Mouse (Mus musculus) heart, adult 2 months (tissue): ENCODE data around the gene Arl4a. TPM values are rescaled to one million over a fixed set of nuclear protein-coding genes. Genes with fewer than 3 reads are reported as not detected.

Experiments
- DNase-seq, 2 experiments: peaks; one replicate each; pipeline ENCODE4 v3.0.0; 2021
- H3K27ac ChIP-seq: fragments of 200-600 bp; 2 replicates; pipeline ENCODE4 v1.8.1; 2022
- H3K27me3 ChIP-seq: fragments of 200-500 bp; 2 replicates; pipeline ENCODE4 v1.6.1; 2012; ENCODE audit warnings: mild to moderate bottlenecking, low read length, inconsistent platforms, mixed read lengths; ENCODE audit not compliant: control insufficient read depth, insufficient read depth
- H3K36me3 ChIP-seq: fragments of 200-500 bp; 2 replicates; pipeline ENCODE4 v1.6.1; 2012; ENCODE audit warnings: low read length, inconsistent platforms; ENCODE audit not compliant: control insufficient read depth, insufficient read depth
- H3K4me1 ChIP-seq: fragments of 200-500 bp; 2 replicates; pipeline ENCODE4 v1.6.1; 2011; ENCODE audit warnings: low read length; ENCODE audit not compliant: control insufficient read depth, insufficient read depth
- H3K4me3 ChIP-seq: fragments of 200-600 bp; 2 replicates; pipeline ENCODE4 v1.8.1; 2022
- H3K79me2 ChIP-seq: fragments of 200-500 bp; replicated peaks from 2 replicates; pipeline ENCODE4 v1.6.1; 2012; ENCODE audit warnings: mild to moderate bottlenecking, inconsistent platforms, low read length, moderate library complexity, mixed read lengths; ENCODE audit not compliant: control insufficient read depth, insufficient read depth
- H3K9ac ChIP-seq: fragments of 200-500 bp; 2 replicates; pipeline ENCODE4 v1.6.1; 2012; ENCODE audit warnings: low read depth, mild to moderate bottlenecking, control low read depth, inconsistent platforms, low read length, mixed read lengths
- CTCF ChIP-seq: fragments of 200-600 bp; IDR thresholded peaks from 2 replicates; pipeline ENCODE4 v1.8.1; 2022; ENCODE audit warnings: antibody characterized with exemption, mild to moderate bottlenecking, moderate library complexity
- EP300 ChIP-seq: fragments of 200-500 bp; IDR thresholded peaks from 2 replicates; pipeline ENCODE4 v1.6.1; 2011; ENCODE audit warnings: low read depth, low read length, control low read depth; ENCODE audit not compliant: insufficient read depth
- POLR2A ChIP-seq: fragments of 200-500 bp; IDR thresholded peaks from 2 replicates; pipeline ENCODE4 v1.6.1; 2011; ENCODE audit warnings: mild to moderate bottlenecking, low read depth, low read length, control low read depth; ENCODE audit not compliant: insufficient read depth
- WGBS: fragments of 180-500 bp; shearing (Covaris S2); methylation state at CpG from one replicate; pipeline ENCODE4 v1.1.7; 2018; 5-methylcytosine and 5-hydroxymethylcytosine counted together
- intact Hi-C: fragments of 180-260 bp; cut with DNase I; formaldehyde crosslinking; loops from one replicate; pipeline ENCODE4 v1.15.1; 2025
- polyA plus RNA-seq: library from polyadenylated mRNA; depleted of rRNA; stranded (reverse); fragments of >200 nt; gene quantifications from 2 replicates; pipeline ENCODE4 v1.2.3, GENCODE M21; 2012
- total RNA-seq, 2 experiments: library from RNA; stranded (reverse); gene quantifications; 2 replicates each; pipeline ENCODE4 v1.2.3; 2021

Gene Arl4a
- total and polyA plus RNA-seq, 3 experiments = 8.6 to 25.9 (median 23.8) TPM

- 72% methylated on average over 6 of the region's 6 CpGs for WGBS
- Histone ChIP-seq H3K9ac (no peak overlapping the region), H3K4me3 (no peak overlapping the region), H3K4me1 (no peaks in the 10 kb centered on the region), H3K27ac (no peak overlapping the region), H3K27me3 (no peaks in the 10 kb centered on the region), H3K36me3 (no peaks in the 10 kb centered on the region), H3K79me2 (no peaks in the 10 kb centered on the region)
- no peak for DNase-seq
- TF ChIP-seq POLR2A (no peak), EP300 (no peak), CTCF (no peak)
- intact Hi-C loops = no loop called here
These were observed 45.0 kb downstream of the Arl4a start for GRCm38 (mm10) chr12:39992767-39993302.

GRCm38 (mm10) chr12:39990830-39991780, 46.7 kb downstream of the Arl4a start:
- H3K9ac ChIP-seq = no peak overlapping the region
- 53% methylated on average over 4 of the region's 4 CpGs for WGBS
- no peaks in the 10 kb centered on the region for H3K4me1 ChIP-seq
- intact Hi-C loops = no loop called here
- no peak overlapping the region for H3K27ac ChIP-seq
- H3K27me3 ChIP-seq = no peaks in the 10 kb centered on the region
- no peak overlapping the region for H3K4me3 ChIP-seq
- H3K36me3 ChIP-seq = no peaks in the 10 kb centered on the region
- H3K79me2 ChIP-seq = no peaks in the 10 kb centered on the region
- TF ChIP-seq CTCF (no peak), EP300 (no peak), POLR2A (no peak)
- DNase-seq = no peak

GRCm38 (mm10) chr12:39989136-39989535, 48.7 kb downstream of the Arl4a start:
- H3K27ac ChIP-seq = no peak overlapping the region
- WGBS = 92% methylated on average over 4 of the region's 4 CpGs

GRCm38 (mm10) chr12:39987177-39987576, 50.6 kb downstream of the Arl4a start:
- no peak for DNase-seq
- WGBS = 92% methylated on average over 4 of the region's 4 CpGs
- Histone ChIP-seq H3K36me3 (no peaks in the 10 kb centered on the region), H3K4me1 (no peaks in the 10 kb centered on the region), H3K79me2 (no peaks in the 10 kb centered on the region), H3K27me3 (no peaks in the 10 kb centered on the region), H3K9ac (no peak overlapping the region), H3K4me3 (no peak overlapping the region), H3K27ac (no peak overlapping the region)
- intact Hi-C loops = no loop called here
- TF ChIP-seq POLR2A (no peak), CTCF (no peak), EP300 (no peak)

More at GRCm38 (mm10) chr12:39989136-39989535, 48.7 kb downstream of the Arl4a start:
- intact Hi-C loops = no loop called here
- Histone ChIP-seq H3K4me3 (no peak overlapping the region), H3K27me3 (no peaks in the 10 kb centered on the region), H3K79me2 (no peaks in the 10 kb centered on the region), H3K9ac (no peak overlapping the region), H3K36me3 (no peaks in the 10 kb centered on the region), H3K4me1 (no peaks in the 10 kb centered on the region)
- TF ChIP-seq POLR2A (no peak), CTCF (no peak), EP300 (no peak)
- no peak for DNase-seq

- Histone ChIP-seq H3K9ac (no peak overlapping the region), H3K27me3 (no peaks in the 10 kb centered on the region), H3K4me1 (no peaks in the 10 kb centered on the region), H3K27ac (no peak overlapping the region), H3K4me3 (no peak overlapping the region), H3K79me2 (no peaks in the 10 kb centered on the region), H3K36me3 (no peaks in the 10 kb centered on the region)
- TF ChIP-seq CTCF = no peak
- no peak for TF ChIP-seq POLR2A
- no peak for TF ChIP-seq EP300
- intact Hi-C loops = no loop called here
- WGBS = 94% methylated on average over 7 of the region's 7 CpGs
- DNase-seq = no peak
These were observed 52.2 kb downstream of the Arl4a start for GRCm38 (mm10) chr12:39985639-39986038.

GRCm38 (mm10) chr12:39979792-39980191, 58.0 kb downstream of the Arl4a start:
- Histone ChIP-seq H3K4me1 (no peaks in the 10 kb centered on the region), H3K79me2 (no peaks in the 10 kb centered on the region), H3K36me3 (no peaks in the 10 kb centered on the region), H3K9ac (no peak overlapping the region), H3K4me3 (no peak overlapping the region), H3K27ac (no peak overlapping the region), H3K27me3 (no peaks in the 10 kb centered on the region)
- no peak for DNase-seq
- WGBS = 58% methylated on average over 1 of the region's 1 CpGs
- intact Hi-C loops = no loop called here
- TF ChIP-seq POLR2A (no peak), EP300 (no peak), CTCF (no peak)
